Mouse (Mus musculus) macrophage (primary cell): ENCODE results near the gene Tapbp. TPM values are rescaled to one million over a fixed set of nuclear protein-coding genes. Genes with fewer than 3 reads are reported as not detected.
"Not testable (repeated sequence)": the region's sequence is repeated elsewhere in the genome, so short reads cannot be mapped to it uniquely, and the experiment has no call there.

ENCODE experiments used
- H3K27ac ChIP-seq: fragments of 350-480 bp; formaldehyde crosslinking; 2 replicates; pipeline ENCODE4 v1.9.0; 2021
- H3K36me3 ChIP-seq: fragments of 350-480 bp; formaldehyde crosslinking; 2 replicates; pipeline ENCODE4 v1.9.0; 2021; ENCODE audit errors: inconsistent target
- H3K4me3 ChIP-seq: fragments of 350-480 bp; formaldehyde crosslinking; 2 replicates; pipeline ENCODE4 v1.9.0; 2021; ENCODE audit errors: inconsistent target
- H3K79me2 ChIP-seq: fragments of 350-480 bp; formaldehyde crosslinking; 2 replicates; pipeline ENCODE4 v1.9.0; 2021; ENCODE audit errors: inconsistent target
- WGBS: methylation state at CpG from one replicate; pipeline ENCODE4 v1.1.7; 2026; ENCODE audit warnings: inconsistent platforms; ENCODE audit not compliant: missing documents; 5-methylcytosine and 5-hydroxymethylcytosine counted together
- polyA plus RNA-seq: library from polyadenylated mRNA; stranded (reverse); fragments of 250-400 nt; gene quantifications from 3 replicates; pipeline ENCODE4 v1.2.4, GENCODE M21; 2018; ENCODE audit warnings: inconsistent platforms
- total RNA-seq, 78 experiments: library from RNA; depleted of rRNA; stranded (reverse); fragments of 250-400 nt; gene quantifications; 1 replicate in 9 of 78; 2 replicates in 24 of 78; 3 replicates in 43 of 78; 4 replicates in 2 of 78; pipeline ENCODE4 v1.2.4; 2018; ENCODE audit warnings: inconsistent platforms in 56 of 78

Tapbp gene
- 1,000 to 10,000 TPM in 1 of 26 experiments, 100 to 1,000 TPM in 25; 113 to 1,389 (median 406) TPM for total RNA-seq (2018; cell fraction: chromatin; rRNA removed)
- 1,000 to 10,000 TPM in 11 of 26 experiments, 100 to 1,000 TPM in 15; 321 to 1,516 (median 723) TPM for total RNA-seq (2018; cell fraction: cytosol; rRNA removed)
- total RNA-seq (2018; cell fraction: nucleus; rRNA removed) = 1,000 to 10,000 TPM in 17 of 26 experiments, 100 to 1,000 TPM in 9; 461 to 2,733 (median 1,524) TPM
- 235 to 575 TPM (median 237 TPM) in 3 replicates for polyA plus RNA-seq

- WGBS = 0% methylated on average over 27 of the region's 34 CpGs
- Histone ChIP-seq H3K79me2 (peaks cover 88% of the 10 kb centered on the region), H3K36me3 (peaks cover 56% of the 10 kb centered on the region; the same call in 1 of the 2 replicates), H3K4me3 (peak within 1 kb of the TSS; percentile 74), H3K27ac (peak within 1 kb of the TSS; percentile 38)
Observed at GRCm38 (mm10) chr17:33915671-33916250, at the start of gene Tapbp, which contains the start of gene Zbtb22. Tapbp (plus strand) TSS chr17:33915899. Zbtb22 (plus strand) TSS chr17:33915904.

DNA sequence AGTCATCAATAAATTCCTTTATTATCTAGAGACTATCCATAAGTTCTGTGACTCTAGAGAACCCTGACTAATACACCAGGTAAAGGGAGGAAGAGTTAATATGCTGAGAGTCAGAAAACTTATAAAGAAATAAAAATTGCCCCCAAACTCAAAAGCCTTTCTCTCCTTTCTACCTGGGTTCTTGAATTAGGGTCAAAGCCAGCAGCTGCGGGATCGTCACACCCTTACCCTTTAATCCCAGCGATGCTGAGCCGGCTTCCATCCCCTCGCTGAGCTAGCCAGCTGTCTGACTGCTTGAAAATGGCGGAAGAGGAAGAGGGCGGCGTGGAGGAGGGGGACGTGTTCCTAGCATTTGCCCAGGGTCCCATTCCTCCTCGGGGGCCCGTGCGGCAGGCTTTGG lies 42.2 kb upstream of the Tapbp start, which contains the start of gene Gm7029:
Gm7029 (plus strand) TSS at position 301 of the 400 bp plus-strand sequence.
- not testable (repeated sequence) for H3K4me3 ChIP-seq, H3K27ac ChIP-seq, H3K79me2 ChIP-seq, H3K36me3 ChIP-seq
- WGBS = no CpG with 5 or more reads among the region's 12 CpGs

DNA sequence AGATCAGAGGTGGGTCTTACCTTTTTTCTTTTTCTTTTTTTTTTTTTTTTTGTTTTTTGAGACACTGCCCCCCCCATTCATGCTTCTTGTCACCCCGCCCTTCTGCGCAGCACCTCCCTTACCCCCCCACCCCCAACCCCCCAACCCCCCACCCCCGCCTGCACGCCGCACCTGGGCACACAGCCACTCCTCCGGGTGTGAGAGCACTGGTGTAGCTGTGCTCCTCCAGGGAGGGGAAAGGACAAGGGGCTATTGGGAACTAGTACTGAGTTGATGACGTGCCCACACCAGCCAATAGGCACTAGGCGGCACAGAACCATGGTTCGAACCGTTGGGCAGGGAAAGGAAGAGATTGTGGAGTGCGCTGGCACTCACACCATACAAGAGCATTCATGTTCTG lies 41.3 kb upstream of the Tapbp start:
- H3K4me3 ChIP-seq = no peak overlapping the region
- no peaks in the 10 kb centered on the region for H3K36me3 ChIP-seq
- H3K79me2 ChIP-seq = no peaks in the 10 kb centered on the region
- 90% methylated on average over 6 of the region's 11 CpGs for WGBS
- no peak overlapping the region for H3K27ac ChIP-seq

GRCm38 (mm10) chr17:33875797-33876196 lies 39.9 kb upstream of the Tapbp start:
- H3K79me2 ChIP-seq, H3K36me3 ChIP-seq, H3K4me3 ChIP-seq, H3K27ac ChIP-seq: not testable (repeated sequence)
- WGBS = 98% methylated on average over 5 of the region's 5 CpGs

GRCm38 (mm10) chr17:33884320-33884719 lies 31.4 kb upstream of the Tapbp start:
- not testable (repeated sequence) for H3K4me3 ChIP-seq, H3K36me3 ChIP-seq, H3K27ac ChIP-seq
- 90% methylated on average over 5 of the region's 11 CpGs for WGBS
- H3K79me2 ChIP-seq = peaks cover 39% of the 10 kb centered on the region

DNA sequence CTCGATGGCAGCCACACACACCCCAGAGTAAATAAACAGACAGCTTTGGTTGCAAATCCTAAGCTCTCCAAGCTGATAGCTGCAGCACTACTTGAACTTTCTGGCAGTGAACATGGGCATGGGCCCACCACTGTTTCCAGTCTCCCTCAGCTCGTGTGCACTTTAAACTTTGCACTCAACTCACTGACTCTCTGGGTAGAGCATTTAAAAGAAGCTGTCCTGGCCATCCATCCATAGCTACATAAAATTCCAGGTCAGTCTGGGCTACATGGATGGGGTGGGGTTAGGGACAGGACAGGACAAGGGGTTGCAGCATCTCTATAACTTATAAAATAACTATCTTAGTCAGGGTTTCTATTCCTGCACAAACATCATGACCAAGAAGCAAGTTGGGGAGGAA lies 27.9 kb upstream of the Tapbp start:
- H3K4me3 ChIP-seq, H3K36me3 ChIP-seq, H3K27ac ChIP-seq: not testable (repeated sequence)
- peaks cover 47% of the 10 kb centered on the region for H3K79me2 ChIP-seq
- whole genome bisulfite sequencing = 88% methylated on average over 2 of the region's 2 CpGs

DNA sequence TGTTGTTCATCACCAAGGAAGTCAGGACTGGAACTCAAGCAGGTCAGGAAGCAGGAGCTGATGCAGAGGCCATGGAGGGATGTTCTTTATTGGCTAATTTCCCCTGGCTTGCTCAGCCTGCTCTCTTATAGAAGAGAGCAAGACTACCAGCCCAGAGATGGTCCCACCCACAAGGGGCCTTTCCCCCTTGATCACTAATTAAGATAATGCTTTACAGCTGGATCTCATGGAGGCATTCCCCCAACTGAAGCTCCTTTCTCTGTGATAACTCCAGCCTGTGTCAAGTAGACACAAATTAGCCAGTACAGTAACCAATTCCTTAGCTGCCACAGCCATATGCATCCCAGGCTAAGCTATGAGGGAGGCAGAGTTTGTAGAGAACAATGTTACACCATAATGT lies 27.5 kb upstream of the Tapbp start:
- not testable (repeated sequence) for H3K36me3 ChIP-seq, H3K4me3 ChIP-seq, H3K27ac ChIP-seq
- H3K79me2 ChIP-seq = peaks cover 47% of the 10 kb centered on the region

- peak overlapping the region; percentile 50 for H3K27ac ChIP-seq
- WGBS = 1% methylated on average over 38 of the region's 44 CpGs
Observed at GRCm38 (mm10) chr17:33889941-33890532, 25.7 kb upstream of the Tapbp start.

DNA sequence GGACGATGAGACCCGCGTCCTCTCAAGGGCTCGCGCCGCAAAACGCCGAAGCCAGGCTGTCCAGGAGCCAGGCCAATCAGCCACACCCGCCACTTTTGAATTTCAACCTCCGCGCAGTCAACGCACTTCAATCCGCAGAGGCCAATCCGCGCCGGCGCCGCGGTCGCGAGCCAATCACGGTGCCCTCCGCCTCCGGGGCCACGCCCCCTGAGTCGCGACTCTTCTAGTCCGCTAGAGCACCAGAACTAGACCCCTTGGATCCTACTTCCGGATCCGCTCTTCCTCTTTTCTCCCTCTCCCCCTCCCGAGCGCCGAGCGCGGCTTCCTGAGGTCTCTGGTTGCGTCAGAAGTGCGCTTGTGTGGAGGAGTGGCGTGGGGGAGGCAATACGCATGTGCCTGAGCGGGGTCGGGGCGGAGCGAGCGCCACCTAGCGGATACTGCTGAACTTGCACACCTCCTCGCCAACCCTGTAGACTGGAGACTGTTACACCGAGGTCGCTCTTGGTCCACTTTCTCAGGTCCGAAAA lies 25.1 kb upstream of the Tapbp start, which contains the start of gene Kifc1:
Kifc1 (minus strand) TSS at position 129 of the 527 bp plus-strand sequence.
- H3K27ac ChIP-seq = peak within 1 kb of the TSS; percentile 50
- H3K4me3 ChIP-seq = peak within 1 kb of the TSS; percentile 62
- H3K36me3 ChIP-seq = no peaks in the 10 kb centered on the region
- peaks cover 45% of the 10 kb centered on the region for H3K79me2 ChIP-seq
- WGBS = under 1% methylated on average over 38 of the region's 49 CpGs

More at GRCm38 (mm10) chr17:33889941-33890532, 25.7 kb upstream of the Tapbp start:
- Histone ChIP-seq H3K4me3 (peak overlapping the region; percentile 62), H3K79me2 (peaks cover 47% of the 10 kb centered on the region)
- not testable (repeated sequence) for H3K36me3 ChIP-seq

DNA sequence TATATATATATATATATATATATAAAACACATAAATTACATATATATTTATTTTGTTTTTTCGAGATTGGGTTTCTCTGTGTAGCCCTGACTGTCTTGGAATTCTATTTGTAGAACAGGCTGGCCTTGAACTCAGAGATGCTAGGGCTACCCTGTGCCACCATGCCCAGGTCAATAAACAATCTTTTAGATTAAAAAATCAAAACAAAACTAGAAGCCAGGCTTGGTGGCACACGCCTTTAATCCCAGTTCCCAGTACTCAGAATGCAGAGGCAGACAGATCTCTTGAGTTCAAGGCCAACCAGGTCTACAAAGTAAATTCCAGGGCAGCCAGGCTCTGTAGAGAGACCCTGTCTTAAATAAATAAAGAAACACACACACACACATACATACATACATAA lies 24.3 kb upstream of the Tapbp start:
- no peak overlapping the region for H3K4me3 ChIP-seq
- H3K36me3 ChIP-seq = no peaks in the 10 kb centered on the region
- peaks cover 38% of the 10 kb centered on the region for H3K79me2 ChIP-seq
- WGBS = 66% methylated on average over 2 of the region's 2 CpGs
- no peak overlapping the region for H3K27ac ChIP-seq

DNA sequence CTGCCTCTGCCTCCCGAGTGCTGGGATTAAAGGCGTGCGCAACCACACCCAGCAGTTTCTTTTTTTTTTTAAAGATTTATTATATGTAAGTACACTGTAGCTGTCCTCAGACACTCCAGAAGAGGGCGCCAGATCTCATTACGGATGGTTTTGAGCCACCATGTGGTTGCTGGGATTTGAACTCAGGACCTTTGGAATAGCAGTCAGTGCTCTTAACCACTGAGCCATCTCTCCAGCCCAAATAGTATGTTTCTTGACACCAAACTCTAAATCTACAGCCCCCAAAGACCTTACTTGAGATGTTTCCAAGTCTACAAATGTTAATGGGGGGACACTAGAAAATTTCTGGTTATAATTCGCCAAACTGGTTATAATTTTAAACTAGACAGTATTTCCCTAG lies 23.8 kb upstream of the Tapbp start:
- peaks cover 32% of the 10 kb centered on the region for H3K79me2 ChIP-seq
- H3K4me3 ChIP-seq, H3K36me3 ChIP-seq, H3K27ac ChIP-seq: not testable (repeated sequence)
- WGBS = 70% methylated on average over 6 of the region's 6 CpGs

- Histone ChIP-seq H3K36me3 (no peaks in the 10 kb centered on the region), H3K27ac (no peak overlapping the region)
- 79% methylated on average over 7 of the region's 7 CpGs for WGBS
Observed at GRCm38 (mm10) chr17:33892429-33892828, 23.3 kb upstream of the Tapbp start.

GRCm38 (mm10) chr17:33893011-33893410 lies 22.7 kb upstream of the Tapbp start:
- peaks cover 21% of the 10 kb centered on the region for H3K79me2 ChIP-seq
- 79% methylated on average over 4 of the region's 4 CpGs for WGBS
- H3K36me3 ChIP-seq, H3K27ac ChIP-seq, H3K4me3 ChIP-seq: not testable (repeated sequence)

More at GRCm38 (mm10) chr17:33892429-33892828, 23.3 kb upstream of the Tapbp start:
- no peak overlapping the region for H3K4me3 ChIP-seq
- H3K79me2 ChIP-seq = peaks cover 27% of the 10 kb centered on the region

DNA sequence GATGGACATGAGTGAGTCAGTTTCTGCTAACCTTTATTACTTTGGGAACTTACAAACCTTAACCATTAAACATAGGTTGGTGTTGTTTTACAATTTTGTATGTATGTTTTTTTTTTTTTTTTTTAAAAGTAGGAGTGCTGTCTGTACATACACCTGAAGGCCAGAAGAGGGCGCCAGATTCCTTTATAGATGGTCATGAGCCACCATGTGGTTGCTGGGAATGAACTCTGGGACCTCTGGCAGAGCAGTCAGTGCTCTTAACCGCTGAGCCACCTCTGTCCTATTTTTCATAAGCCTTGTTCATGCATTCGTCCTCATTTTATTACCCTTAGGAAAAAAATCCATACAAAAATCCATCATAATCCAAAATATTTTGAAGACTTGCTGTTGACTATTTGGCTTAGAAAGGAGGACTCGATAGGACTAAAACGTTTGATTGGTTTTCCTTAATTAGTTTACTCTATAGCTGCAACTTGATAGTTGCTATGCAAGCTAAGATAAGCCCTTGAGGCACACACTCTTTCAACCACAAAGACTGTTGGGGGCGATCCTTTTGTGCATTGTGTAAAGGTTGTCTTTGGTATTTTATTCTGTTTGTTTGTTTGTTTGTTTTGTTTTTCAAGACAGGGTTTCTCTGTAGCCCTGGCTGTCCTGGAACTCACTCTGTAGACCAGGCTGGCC lies 18.4 kb upstream of the Tapbp start:
- H3K4me3 ChIP-seq = no peak overlapping the region
- no peaks in the 10 kb centered on the region for H3K79me2 ChIP-seq
- H3K27ac ChIP-seq = no peak overlapping the region
- no peaks in the 10 kb centered on the region for H3K36me3 ChIP-seq
- WGBS = 48% methylated on average over 6 of the region's 6 CpGs
